Mouse (Mus musculus) hindbrain, embryonic 14.5 days (tissue): Measurements from ENCODE around the gene Arfgef3. TPM values are rescaled to one million over a fixed set of nuclear protein-coding genes. Genes with fewer than 3 reads are reported as not detected.

ENCODE experiments used
- ATAC-seq: fragments of 200-750 bp; cut with Nextera tagmentation; 2 replicates; pipeline ENCODE4 v1.8.0; 2017; ENCODE audit warnings: moderate number of reproducible peaks, mild to moderate bottlenecking, moderate TSS enrichment, moderate library complexity; ENCODE audit not compliant: low FRiP score
- DNase-seq: peaks from one replicate; pipeline ENCODE4 v3.0.0-alpha.2; 2015; ENCODE audit warnings: low spot score
- H3K27ac ChIP-seq: fragments of 300-500 bp; sonication (generic); 2 replicates; pipeline ENCODE4 v1.5.1; 2014; ENCODE audit warnings: mild to moderate bottlenecking, moderate library complexity
- H3K27me3 ChIP-seq: fragments of 300-500 bp; sonication (generic); 2 replicates; pipeline ENCODE4 v1.6.1; 2014; ENCODE audit warnings: mild to moderate bottlenecking, low read length, mixed read lengths; ENCODE audit not compliant: control insufficient read depth, insufficient read depth
- H3K36me3 ChIP-seq: fragments of 300-500 bp; sonication (generic); replicated peaks from 2 replicates; pipeline ENCODE4 v1.6.1; 2014; ENCODE audit not compliant: control insufficient read depth, insufficient read depth
- H3K4me1 ChIP-seq: fragments of 300-500 bp; sonication (generic); replicated peaks from 2 replicates; pipeline ENCODE4 v1.6.1; 2014; ENCODE audit warnings: antibody characterized with exemption, low read length, mixed read lengths; ENCODE audit not compliant: control insufficient read depth, insufficient read depth
- H3K4me2 ChIP-seq: fragments of 300-500 bp; sonication (generic); replicated peaks from 2 replicates; pipeline ENCODE4 v1.6.1; 2014; ENCODE audit warnings: mild to moderate bottlenecking, moderate library complexity
- H3K4me3 ChIP-seq: fragments of 300-500 bp; sonication (generic); replicated peaks from 2 replicates; pipeline ENCODE4 v1.5.1; 2014; ENCODE audit warnings: mild to moderate bottlenecking, low read length
- H3K9ac ChIP-seq: fragments of 300-500 bp; sonication (generic); 2 replicates; pipeline ENCODE4 v1.6.1; 2014
- H3K9me3 ChIP-seq: fragments of 300-500 bp; sonication (generic); 2 replicates; pipeline ENCODE4 v1.6.1; 2016; ENCODE audit warnings: low read length; ENCODE audit not compliant: control insufficient read depth
- WGBS: fragments of 180-500 bp; shearing (Covaris S2); extraction: QIAGEN DNeasy Blood & Tissue Kit; methylation state at CpG from one replicate; pipeline ENCODE4 v1.1.7; 2014; 5-methylcytosine and 5-hydroxymethylcytosine counted together
- polyA plus RNA-seq: library from polyadenylated mRNA; unstranded; fragments of >200 nt; fragmentation: Nextera tagmentation; extraction: Ambion mirVana; gene quantifications from 2 replicates; pipeline ENCODE4 v1.2.1, GENCODE M21; 2014

The Arfgef3 gene
- polyA plus RNA-seq, 1 experiment from 2014 or later: 7.6 TPM

DNA sequence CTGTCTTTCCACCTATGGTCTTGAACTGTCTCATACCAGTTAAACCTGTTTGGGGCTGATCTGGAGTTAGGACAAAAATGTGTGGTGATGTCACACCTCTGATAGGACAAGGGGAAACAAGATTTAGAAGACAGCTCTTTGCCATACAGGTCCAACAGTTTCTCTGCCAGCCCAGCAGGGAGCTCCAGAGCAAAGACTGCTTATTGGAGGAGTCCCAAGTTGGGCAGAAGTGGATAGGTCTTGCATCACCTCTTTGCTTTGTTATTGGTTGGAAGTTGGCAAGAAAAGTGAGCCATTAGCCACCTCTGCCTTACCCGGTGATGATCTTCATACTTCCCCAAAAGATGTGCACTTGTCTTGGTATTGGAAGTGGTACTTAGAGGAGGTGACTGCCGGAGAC, 206.9 kb downstream of the Arfgef3 start:
- H3K9ac ChIP-seq: no peak overlapping the region
- H3K4me1 ChIP-seq: no peaks in the 10 kb centered on the region
- no peaks in the 10 kb centered on the region for H3K9me3 ChIP-seq
- no peaks in the 10 kb centered on the region for H3K27me3 ChIP-seq
- DNase-seq (no peak), ATAC-seq (0 out of 2 replicates have a peak, but pooled peaks have one; percentile 5)
- H3K36me3 ChIP-seq: peaks cover 28% of the 10 kb centered on the region
- H3K27ac ChIP-seq: no peak overlapping the region
- 94% methylated on average over 2 of the region's 2 CpGs for WGBS
- H3K4me2 ChIP-seq: no peak overlapping the region
- no peak overlapping the region for H3K4me3 ChIP-seq

DNA sequence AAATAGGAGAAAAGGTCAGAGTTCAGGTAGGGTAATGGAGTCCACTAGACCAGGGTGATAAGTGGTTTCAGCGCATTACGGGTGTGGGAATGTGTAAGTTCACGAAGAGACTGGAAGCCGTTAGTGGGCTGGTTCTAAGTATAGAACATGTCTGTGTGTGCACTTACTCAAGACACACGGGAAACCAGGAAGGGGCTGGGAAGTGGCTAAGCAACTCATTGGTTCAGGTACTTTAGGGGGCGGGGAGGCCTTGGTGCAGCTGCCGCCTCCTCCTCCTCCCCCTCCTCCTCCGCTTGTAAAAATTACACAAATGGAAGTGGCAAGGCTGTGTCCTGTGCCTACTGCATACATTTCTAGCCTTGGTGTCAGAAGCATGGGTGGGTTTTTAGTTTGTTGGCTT, 211.5 kb downstream of the Arfgef3 start:
- Histone ChIP-seq H3K9me3 (no peaks in the 10 kb centered on the region), H3K27me3 (no peaks in the 10 kb centered on the region), H3K4me1 (peaks cover 3% of the 10 kb centered on the region; the same call in 1 of the 2 replicates), H3K4me3 (no peak overlapping the region), H3K36me3 (peaks cover 48% of the 10 kb centered on the region), H3K27ac (no peak overlapping the region), H3K9ac (no peak overlapping the region), H3K4me2 (no peak overlapping the region)
- 76% methylated on average over 8 of the region's 8 CpGs for WGBS
- DNase-seq (no peak), ATAC-seq (no peak)

Other genes starting within 250 kb of the Arfgef3 start
- gene Hebp2, start 197.9 kb downstream of the Arfgef3 start, polyA plus RNA-seq: 13.5 and 14.2 TPM in 2 replicates
- 0.10 and 0.28 TPM in 2 replicates for gene Gm4922, start 42.8 kb upstream of the Arfgef3 start, polyA plus RNA-seq
- 9.6 and 10.5 TPM in 2 replicates for gene Perp, start 101.1 kb upstream of the Arfgef3 start, polyA plus RNA-seq